Mouse (Mus musculus): Measurements from ENCODE around the gene Rilp. TPM values are rescaled to one million over a fixed set of nuclear protein-coding genes. Genes with fewer than 3 reads are reported as not detected.

Rilp gene
- polyA plus RNA-seq, 1 experiment from 2014 or later: 0.25 TPM

DNA sequence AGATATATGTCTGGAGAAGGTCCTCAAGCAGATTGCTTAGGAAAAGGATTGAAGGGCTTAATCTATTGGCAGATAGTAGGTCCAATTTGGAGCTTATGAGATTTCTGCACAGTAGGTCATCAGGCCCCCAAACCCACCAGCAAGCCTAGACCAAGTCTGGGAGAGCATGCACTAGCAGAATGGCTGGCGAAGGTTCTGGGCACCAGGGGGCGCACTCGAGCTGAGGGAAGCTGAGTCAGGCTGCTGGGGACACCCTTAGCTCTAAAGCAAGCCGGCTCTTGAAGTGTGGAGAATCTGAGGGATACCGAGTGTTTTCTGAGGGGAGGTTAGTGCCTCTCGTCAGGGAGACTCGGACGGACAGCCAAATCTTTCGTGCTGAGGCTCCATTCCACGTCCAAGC lies 20.4 kb downstream of the Rilp start:
- DNase-seq (ENCODE audit: low spot score): peak; percentile 100
- Histone ChIP-seq H3K4me3 (peak overlapping the region; percentile 71), H3K36me3 (no peaks in the 10 kb centered on the region), H3K9me3 (replicated peaks) (no peaks in the 10 kb centered on the region), H3K27ac (peak overlapping the region; percentile 93), H3K27me3 (ENCODE audit: low read depth, poor library complexity, severe bottlenecking) (peaks cover 4% of the 10 kb centered on the region; the same call in 1 of the 2 replicates), H3K4me1 (peaks cover 29% of the 10 kb centered on the region)
- WGBS: under 1% methylated on average over 10 of the region's 10 CpGs

DNA sequence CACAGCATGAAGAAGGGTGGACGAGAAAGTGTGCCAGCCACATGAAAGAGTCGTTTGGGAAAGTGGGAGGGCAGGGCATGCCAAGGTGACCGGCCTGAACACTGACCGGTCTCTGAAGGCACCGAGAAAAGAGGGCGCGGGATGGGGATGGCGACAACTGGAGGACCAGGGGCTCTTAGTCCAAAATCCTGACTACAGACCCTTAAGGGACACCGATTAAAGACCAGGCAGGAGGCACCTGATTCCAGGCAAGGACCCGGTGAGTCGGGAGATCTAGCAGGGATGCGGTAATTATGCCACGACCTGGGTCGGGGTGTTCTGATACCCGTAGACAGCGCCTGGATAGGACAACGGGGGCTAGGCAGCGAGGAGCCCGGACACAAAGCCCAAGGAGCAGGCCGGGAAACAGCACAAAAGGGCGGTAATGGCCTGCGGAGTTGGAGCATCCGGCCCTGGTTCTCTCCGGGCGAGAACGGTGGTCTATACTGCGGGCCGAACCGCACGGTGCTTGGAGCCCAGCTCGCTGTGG lies 21.0 kb downstream of the Rilp start:
- H3K4me1 ChIP-seq: peaks cover 34% of the 10 kb centered on the region
- peak; percentile 76 for DNase-seq (ENCODE audit: low spot score)
- H3K27me3 ChIP-seq (ENCODE audit: low read depth, poor library complexity, severe bottlenecking): peaks cover 4% of the 10 kb centered on the region; the same call in 1 of the 2 replicates

DNA sequence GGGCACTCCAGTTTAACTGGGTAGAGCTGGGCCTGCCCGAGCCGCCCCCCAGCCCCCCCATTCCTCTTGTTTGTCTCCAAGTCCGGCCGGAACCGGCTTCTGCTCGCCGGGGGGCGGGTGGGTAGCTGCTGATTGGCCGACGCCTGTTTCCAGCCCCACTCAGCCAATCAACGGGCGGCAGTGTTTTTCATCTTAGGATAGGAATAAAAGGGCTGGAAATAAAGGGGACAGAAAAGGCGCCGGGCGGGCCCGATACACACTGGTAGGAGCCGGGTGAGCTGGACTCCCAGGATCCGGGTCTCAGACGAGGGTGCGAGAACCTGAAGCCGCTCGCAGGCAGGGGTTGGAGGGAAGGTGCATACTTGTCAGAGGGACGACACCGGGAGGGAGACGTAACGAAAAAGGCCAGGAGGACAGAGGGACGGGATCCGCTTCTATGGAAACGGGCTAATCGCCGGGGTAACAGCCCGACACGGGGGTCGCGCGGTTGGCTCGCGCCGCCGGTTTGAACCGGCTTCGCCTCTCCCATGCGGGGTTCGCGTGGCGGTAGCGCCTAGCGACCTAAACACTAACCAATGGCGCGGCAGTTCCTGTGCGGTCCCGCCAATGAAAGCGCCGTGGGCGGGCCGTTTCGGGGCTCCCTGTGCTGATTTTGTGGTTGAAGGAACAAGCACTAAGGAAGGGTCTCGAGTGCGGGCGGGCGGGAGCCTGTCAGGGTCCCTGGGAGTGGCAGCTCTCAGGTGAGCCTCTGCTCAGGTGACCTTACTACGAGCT lies 21.8 kb downstream of the Rilp start, which contains the start of gene Slc43a2:
Gene Slc43a2 (plus strand): TSS at position 226 of the 774 bp plus-strand sequence.
- peak; percentile 98 for DNase-seq (ENCODE audit: low spot score)
- Histone ChIP-seq H3K36me3 (no peaks in the 10 kb centered on the region), H3K27ac (peak within 1 kb of the TSS; percentile 93), H3K4me1 (peaks cover 34% of the 10 kb centered on the region), H3K27me3 (ENCODE audit: low read depth, poor library complexity, severe bottlenecking) (peaks cover 4% of the 10 kb centered on the region; the same call in 1 of the 2 replicates), H3K9me3 (replicated peaks) (no peaks in the 10 kb centered on the region), H3K4me3 (peak within 1 kb of the TSS; percentile 71)
- under 1% methylated on average over 62 of the region's 62 CpGs for WGBS

More for the DNA sequence above, 21.0 kb downstream of the Rilp start:
- no peaks in the 10 kb centered on the region for H3K9me3 ChIP-seq (replicated peaks)
- H3K27ac ChIP-seq: peak overlapping the region; percentile 93
- WGBS: 0% methylated on average over 31 of the region's 31 CpGs
- no peaks in the 10 kb centered on the region for H3K36me3 ChIP-seq
- peak overlapping the region; percentile 71 for H3K4me3 ChIP-seq

DNA sequence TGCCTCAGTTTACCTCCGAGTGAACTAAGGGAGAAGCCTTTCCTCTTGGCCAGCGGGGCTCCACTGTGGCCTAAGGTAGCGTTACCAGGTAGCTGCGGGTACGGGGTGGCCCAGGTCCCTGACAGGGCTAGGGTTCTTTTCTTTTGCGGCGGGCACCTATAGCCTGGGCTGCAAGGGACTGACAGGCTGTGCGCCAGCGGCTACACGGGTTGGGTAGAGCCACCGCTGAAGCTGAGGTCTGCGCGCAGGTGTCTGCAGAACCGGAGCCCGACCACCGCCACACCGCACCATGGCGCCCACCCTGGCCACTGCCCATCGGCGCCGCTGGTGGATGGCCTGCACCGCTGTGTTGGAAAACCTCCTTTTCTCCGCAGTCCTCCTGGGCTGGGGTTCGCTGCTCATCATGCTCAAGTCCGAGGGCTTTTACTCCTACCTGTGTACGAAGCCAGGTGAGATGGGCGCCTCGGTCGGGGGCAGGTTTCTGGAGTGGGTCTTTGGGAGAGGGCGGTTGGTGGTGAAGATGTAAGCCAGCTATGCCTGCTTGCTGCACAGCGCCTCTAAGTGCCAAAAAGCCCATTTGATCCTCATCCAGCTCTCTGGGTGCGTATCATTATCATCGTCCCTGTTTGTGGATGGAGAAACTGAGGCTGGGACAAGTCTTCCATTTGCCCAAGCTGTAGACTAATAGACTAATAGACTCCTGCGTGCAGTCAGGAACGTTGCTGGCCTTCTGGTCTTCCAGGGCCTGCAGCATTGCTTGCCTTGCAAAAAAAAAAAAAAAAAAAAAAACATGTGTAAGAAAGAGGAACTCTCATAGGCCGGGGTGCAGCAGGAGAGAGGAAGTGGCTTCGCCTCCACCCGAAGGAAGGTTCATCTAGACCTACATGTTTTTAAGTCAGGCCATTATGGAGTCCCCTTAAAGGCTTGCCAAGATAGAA lies 22.7 kb downstream of the Rilp start:
- Histone ChIP-seq H3K27me3 (ENCODE audit: low read depth, poor library complexity, severe bottlenecking) (peaks cover 4% of the 10 kb centered on the region; the same call in 1 of the 2 replicates), H3K36me3 (no peaks in the 10 kb centered on the region), H3K27ac (peak overlapping the region; percentile 93), H3K9me3 (replicated peaks) (no peaks in the 10 kb centered on the region), H3K4me3 (peak overlapping the region; percentile 71), H3K4me1 (peaks cover 37% of the 10 kb centered on the region)
- DNase-seq (ENCODE audit: low spot score): peak; percentile 53
- 16% methylated on average over 38 of the region's 38 CpGs for WGBS

DNA sequence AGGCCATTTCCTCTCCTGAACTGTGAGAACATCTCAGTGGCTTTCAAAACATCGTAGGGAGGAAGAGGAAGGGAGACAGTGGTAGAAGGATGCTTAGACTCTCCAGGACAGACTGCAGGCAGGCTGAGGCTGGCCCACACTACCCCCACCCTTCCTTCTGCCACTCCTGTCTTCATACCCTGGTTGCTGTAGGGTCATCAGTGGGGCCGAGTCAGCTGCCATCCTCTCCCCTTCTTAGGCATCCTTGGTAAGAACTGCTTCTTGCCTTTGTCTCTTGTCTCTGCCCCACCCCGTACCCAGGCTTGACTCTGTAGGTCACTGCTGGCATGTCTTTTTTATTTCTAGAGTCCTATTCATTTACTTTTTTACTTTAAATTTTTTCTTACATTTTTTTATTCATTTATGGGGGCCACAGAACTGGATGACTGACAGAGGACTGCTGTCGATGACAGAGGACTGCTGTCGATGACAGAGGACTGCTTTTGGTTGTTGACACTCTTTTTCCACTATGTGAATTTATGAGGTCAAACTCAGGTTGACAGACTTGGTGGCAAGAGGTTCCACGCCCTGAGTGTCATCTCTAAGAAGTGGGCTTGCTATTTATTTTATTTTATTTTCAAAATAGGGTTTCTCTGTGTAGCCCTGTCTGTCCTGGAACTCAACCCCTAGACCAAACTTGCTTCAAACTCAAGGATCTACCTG lies 23.6 kb downstream of the Rilp start:
- Histone ChIP-seq H3K9me3 (replicated peaks) (no peaks in the 10 kb centered on the region), H3K4me1 (peaks cover 46% of the 10 kb centered on the region), H3K27me3 (ENCODE audit: low read depth, poor library complexity, severe bottlenecking) (peaks cover 4% of the 10 kb centered on the region; the same call in 1 of the 2 replicates), H3K36me3 (no peaks in the 10 kb centered on the region), H3K4me3 (no peak overlapping the region), H3K27ac (0 out of 2 replicates have a peak overlapping the region, but pooled peaks have one; percentile 4)
- no peak for DNase-seq (ENCODE audit: low spot score)
- 83% methylated on average over 6 of the region's 6 CpGs for WGBS

DNA sequence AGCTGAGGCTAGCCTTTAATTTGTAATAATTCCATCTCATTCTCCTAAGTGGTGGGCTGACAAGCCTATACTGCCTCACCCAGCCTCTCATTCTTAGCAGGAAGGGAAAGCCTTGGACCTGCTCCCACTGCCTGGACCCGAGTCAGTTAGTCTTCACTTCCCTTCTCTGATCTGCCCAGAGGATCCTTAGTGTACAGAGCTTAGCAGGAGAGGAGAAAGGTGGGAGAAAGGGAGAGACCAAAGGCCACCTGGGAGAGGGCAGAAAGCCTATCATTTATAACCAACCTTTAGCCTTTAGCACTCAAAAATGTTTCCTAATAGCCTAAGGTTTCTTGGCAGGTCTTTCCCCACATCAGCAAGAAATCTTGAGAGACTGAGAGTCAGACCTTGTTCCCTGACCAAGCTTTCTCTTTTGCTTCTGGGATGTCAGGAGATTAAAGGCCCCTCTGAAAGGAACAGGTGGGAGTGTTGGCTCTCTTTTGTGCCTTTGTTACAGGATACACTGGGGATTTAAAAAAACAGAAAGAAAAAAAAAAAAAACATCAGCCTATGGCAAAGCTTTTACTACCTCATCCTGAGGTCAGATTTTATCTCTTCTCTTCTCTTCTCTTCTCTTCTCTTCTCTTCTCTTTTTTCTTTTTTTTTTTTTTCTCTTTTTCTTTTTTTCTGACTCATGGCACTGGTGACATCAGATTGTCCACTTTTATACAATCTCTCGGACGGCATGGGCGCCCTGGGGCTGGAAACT lies 24.6 kb downstream of the Rilp start:
- 72% methylated on average over 4 of the region's 4 CpGs for WGBS
- H3K27ac ChIP-seq: no peak overlapping the region
- no peaks in the 10 kb centered on the region for H3K9me3 ChIP-seq (replicated peaks)
- H3K36me3 ChIP-seq: no peaks in the 10 kb centered on the region
- peaks cover 4% of the 10 kb centered on the region; the same call in 1 of the 2 replicates for H3K27me3 ChIP-seq (ENCODE audit: low read depth, poor library complexity, severe bottlenecking)
- H3K4me3 ChIP-seq: no peak overlapping the region
- no peak for DNase-seq (ENCODE audit: low spot score)
- peaks cover 49% of the 10 kb centered on the region for H3K4me1 ChIP-seq

DNA sequence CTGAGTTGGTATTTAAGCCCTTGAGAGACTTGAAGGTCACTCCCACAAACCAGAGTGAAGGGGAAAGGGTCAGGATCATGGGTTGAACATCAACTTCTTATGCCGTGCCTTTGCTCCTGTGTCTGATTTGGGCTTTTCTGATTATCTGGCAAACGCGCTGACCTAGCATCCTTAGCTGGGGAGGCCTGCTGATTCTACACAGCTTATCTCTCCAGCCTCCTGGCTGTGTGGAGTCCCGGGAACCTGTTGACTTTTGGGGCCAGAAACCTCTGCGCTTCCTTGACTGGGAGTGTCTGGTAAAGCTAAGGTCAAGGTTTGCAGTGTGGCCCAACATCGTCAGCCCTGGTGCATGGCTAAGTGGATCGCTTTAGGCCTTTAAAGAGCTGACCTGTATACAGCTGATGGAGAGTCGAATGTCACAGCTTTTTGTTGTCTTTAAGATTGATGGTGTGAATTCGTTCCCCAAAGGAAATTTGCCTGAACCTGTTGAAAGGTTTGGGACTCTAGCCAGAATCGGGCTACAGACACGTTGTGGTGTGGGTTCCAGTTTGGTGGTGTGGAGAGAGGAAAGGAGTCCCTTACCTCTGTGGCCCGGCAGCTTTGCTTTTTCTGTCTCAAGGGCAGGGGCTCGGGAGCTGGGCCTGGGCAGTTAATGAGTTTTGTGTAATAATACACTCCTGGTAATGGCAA lies 25.4 kb downstream of the Rilp start:
- Histone ChIP-seq H3K4me3 (no peak overlapping the region), H3K4me1 (peaks cover 51% of the 10 kb centered on the region), H3K27ac (no peak overlapping the region), H3K9me3 (replicated peaks) (no peaks in the 10 kb centered on the region), H3K27me3 (ENCODE audit: low read depth, poor library complexity, severe bottlenecking) (peaks cover 4% of the 10 kb centered on the region; the same call in 1 of the 2 replicates), H3K36me3 (no peaks in the 10 kb centered on the region)
- DNase-seq (ENCODE audit: low spot score): no peak
- WGBS: 50% methylated on average over 13 of the region's 13 CpGs

DNA sequence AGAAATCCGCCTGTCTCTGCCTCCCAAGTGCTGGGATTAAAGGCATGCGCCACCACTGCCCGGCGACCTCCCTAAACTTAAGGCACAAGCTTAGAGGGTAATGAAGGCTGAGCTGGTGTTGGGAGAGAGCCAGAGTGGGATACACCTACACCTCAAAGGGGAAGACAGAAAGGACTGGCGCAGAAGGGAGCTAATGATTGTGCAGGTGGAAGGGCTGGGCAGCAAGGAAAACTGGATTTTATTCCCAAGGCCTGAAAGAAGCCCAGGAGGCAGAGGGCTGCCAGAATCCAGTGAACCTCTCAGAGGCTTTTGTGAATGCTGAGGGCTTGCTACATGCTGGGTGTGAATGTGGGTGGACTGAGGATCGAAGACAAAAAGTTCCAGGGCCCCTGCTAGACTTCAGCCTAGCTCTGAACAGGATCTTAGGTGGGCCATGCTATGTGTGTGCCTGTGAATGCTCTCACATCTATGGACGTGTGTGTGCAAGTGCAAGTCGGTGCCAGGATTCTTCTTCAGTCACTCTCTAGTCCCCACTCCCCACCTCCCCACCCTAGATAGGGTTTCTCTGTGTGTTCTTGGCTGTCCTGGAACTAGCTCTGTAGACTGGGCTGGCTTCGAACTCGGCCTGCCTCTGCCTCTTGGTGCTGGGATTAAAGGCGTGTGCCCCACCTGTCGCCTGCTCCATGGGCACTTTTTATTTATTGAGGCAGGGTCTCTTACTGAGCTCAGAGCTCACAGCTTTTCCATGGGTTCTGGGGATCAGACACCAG lies 26.5 kb downstream of the Rilp start:
- 89% methylated on average over 12 of the region's 12 CpGs for WGBS
- Histone ChIP-seq H3K4me3 (no peak overlapping the region), H3K27me3 (ENCODE audit: low read depth, poor library complexity, severe bottlenecking) (peaks cover 4% of the 10 kb centered on the region; the same call in 1 of the 2 replicates), H3K27ac (no peak overlapping the region), H3K9me3 (replicated peaks) (no peaks in the 10 kb centered on the region), H3K36me3 (no peaks in the 10 kb centered on the region), H3K4me1 (peaks cover 56% of the 10 kb centered on the region)
- DNase-seq (ENCODE audit: low spot score): no peak

DNA sequence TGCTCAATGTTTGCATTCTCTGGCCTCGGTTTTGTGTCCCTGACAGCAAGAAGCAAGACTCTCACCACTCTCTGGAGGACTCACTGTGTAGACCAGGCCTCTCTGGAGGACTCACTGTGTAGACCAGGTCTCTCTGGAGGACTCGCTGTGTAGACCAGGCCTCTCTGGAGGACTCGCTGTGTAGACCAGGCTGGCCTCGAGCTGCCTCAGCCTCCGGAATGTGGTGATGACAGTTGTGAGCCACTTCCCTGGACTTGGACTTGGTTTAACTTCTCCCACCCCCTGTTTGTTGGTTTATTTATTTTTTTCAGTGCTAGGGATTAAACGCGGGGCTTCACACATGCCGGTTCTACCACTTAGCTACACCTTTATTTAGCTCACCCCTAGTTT lies 27.1 kb downstream of the Rilp start:
- peaks cover 4% of the 10 kb centered on the region; the same call in 1 of the 2 replicates for H3K27me3 ChIP-seq (ENCODE audit: low read depth, poor library complexity, severe bottlenecking)
- H3K9me3 ChIP-seq (replicated peaks): no peaks in the 10 kb centered on the region
- H3K4me1 ChIP-seq: peaks cover 52% of the 10 kb centered on the region
- DNase-seq (ENCODE audit: low spot score): no peak
- H3K36me3 ChIP-seq: no peaks in the 10 kb centered on the region
- 92% methylated on average over 8 of the region's 8 CpGs for WGBS
- no peak overlapping the region for H3K27ac ChIP-seq
- no peak overlapping the region for H3K4me3 ChIP-seq

DNA sequence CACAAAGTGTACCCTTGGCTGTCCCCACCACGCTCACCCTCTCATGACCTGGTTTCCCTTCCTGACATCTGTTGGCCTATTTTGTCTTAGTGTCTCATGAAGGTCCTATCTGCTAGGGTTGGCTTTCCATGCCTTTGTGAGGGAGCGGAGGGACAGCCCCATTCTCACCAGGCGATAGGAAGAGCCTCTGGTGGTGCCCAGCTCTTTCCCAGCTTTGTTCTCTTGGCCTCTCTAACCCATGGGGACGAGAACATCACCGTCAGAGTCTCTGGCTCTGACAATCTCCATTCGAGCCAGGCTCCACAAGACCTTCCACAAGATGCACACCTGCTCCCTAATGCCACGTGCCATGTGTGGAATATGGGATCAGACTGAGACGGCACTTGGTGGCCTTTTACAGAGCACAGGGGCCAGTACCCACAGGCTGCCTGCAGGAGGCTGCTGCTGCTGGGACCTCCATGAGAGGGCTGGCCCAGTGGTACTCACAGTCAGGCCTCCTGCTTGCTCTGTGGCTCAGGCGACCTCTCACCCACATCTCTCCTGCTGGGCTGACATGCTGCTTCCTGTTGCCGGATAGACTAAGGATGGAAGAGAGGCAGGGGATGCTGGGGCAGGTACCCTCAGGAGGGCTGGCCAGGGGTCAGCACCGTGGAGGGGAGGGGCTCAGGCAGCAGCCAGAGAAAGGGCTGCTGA lies 27.7 kb downstream of the Rilp start:
- peak; percentile 51 for DNase-seq (ENCODE audit: low spot score)
- no peak overlapping the region for H3K4me3 ChIP-seq
- 50% methylated on average over 11 of the region's 11 CpGs for WGBS
- no peaks in the 10 kb centered on the region for H3K9me3 ChIP-seq (replicated peaks)
- peaks cover 4% of the 10 kb centered on the region; the same call in 1 of the 2 replicates for H3K27me3 ChIP-seq (ENCODE audit: low read depth, poor library complexity, severe bottlenecking)
- peak overlapping the region; percentile 81 for H3K27ac ChIP-seq
- H3K4me1 ChIP-seq: peaks cover 46% of the 10 kb centered on the region
- no peaks in the 10 kb centered on the region for H3K36me3 ChIP-seq
